Mouse (Mus musculus): Measurements from ENCODE around the gene Reln. TPM values are rescaled to one million over a fixed set of nuclear protein-coding genes. Genes with fewer than 3 reads are reported as not detected.

Gene Reln
- polyA plus RNA-seq, 1 experiment, result 0.04 TPM

DNA sequence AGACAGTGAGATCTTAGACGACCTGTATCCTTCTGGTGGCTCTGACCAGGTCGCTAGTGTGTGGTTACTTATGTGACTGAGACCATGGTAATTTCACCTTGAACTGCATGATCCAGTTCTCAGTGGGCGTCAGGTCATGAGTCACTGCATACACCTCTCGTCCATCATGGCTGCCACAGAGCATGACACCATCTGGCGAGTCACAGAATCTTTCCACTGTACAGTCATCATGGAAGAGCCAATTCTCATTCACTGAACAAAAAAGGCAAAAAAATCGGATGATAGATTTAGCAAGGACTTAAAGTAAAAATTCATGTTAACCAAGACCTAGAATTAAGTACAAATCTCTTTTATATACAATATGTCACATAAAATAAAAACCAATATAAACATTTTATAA, 424.2 kb downstream of the Reln start:
- H3K27me3 ChIP-seq (ENCODE audit: control insufficient read depth, insufficient read depth, insufficient read length), result no peaks in the 10 kb centered on the region
- no peak overlapping the region for H3K4me3 ChIP-seq
- H3K4me2 ChIP-seq (ENCODE audit: low read depth), result no peak overlapping the region
- TF ChIP-seq USF1 (IDR thresholded peaks at IDR 0.05; ENCODE audit: low read depth), result no peak
- no peak for TF ChIP-seq MYOG (IDR thresholded peaks at IDR 0.05; ENCODE audit: control insufficient read depth in 1 of 3, insufficient read depth in 1 of 3, insufficient read length in 2 of 3, low read depth in 2 of 3)
- no peak for TF ChIP-seq TCF3 (IDR thresholded peaks at IDR 0.05; ENCODE audit: insufficient read length, low read depth)
- TF ChIP-seq POLR2AphosphoS2 (IDR thresholded peaks at IDR 0.05; ENCODE audit: insufficient read length, low read depth), result no peak
- no peak for TF ChIP-seq TCF12 (IDR thresholded peaks at IDR 0.05; ENCODE audit: insufficient read depth, poor library complexity, severe bottlenecking)
- TF ChIP-seq REST (IDR thresholded peaks at IDR 0.05; ENCODE audit: insufficient read depth, insufficient read length), result no peak
- no peak for TF ChIP-seq MAX (IDR thresholded peaks at IDR 0.05; ENCODE audit: low read depth)
- TF ChIP-seq E2F4 (IDR thresholded peaks at IDR 0.05; ENCODE audit: insufficient read depth), result no peak
- no peak for TF ChIP-seq SRF (IDR thresholded peaks at IDR 0.05; ENCODE audit: control insufficient read depth, insufficient read length, low read depth)
- no peak for TF ChIP-seq POLR2A (IDR thresholded peaks at IDR 0.05; ENCODE audit: insufficient read length, low read depth)
- TF ChIP-seq MYOD1 (IDR thresholded peaks at IDR 0.05; ENCODE audit: control insufficient read depth in 1 of 3, insufficient read length in 2 of 3, low read depth in 2 of 3), result no peak
- TF ChIP-seq CEBPB (IDR thresholded peaks at IDR 0.05; ENCODE audit: insufficient read depth, poor library complexity, severe bottlenecking), result no peak
- H3K79me2 ChIP-seq (ENCODE audit: control insufficient read depth, insufficient read depth), result no peaks in the 10 kb centered on the region
- H3ac ChIP-seq (ENCODE audit: control insufficient read depth, insufficient read length), result no peak overlapping the region
- H3K36me3 ChIP-seq (ENCODE audit: control insufficient read depth, insufficient read depth), result no peaks in the 10 kb centered on the region

DNA sequence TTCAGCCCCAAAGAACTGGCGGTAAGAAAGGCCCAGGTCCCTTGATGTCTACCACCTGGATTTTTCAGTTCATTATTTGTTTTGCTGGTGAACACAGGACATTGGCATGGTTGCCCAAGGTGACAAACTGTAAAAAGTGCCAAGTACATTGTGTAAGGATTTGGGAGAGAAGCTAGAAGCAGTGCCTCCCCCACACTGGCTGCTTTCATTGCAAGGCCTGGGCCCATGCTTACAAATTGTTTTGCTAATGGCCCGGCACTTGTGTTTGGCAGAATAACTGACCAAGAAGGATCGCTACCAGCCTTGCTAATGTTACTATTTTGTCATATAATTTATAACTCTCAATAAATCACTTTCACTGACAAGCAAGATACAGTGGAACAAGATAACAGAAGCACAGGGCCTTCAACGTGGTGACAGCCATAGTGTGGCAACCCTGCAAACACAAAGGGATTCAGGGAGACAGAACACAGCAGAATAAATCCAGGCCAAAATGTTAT, 425.2 kb downstream of the Reln start:
- TF ChIP-seq POLR2AphosphoS2 (IDR thresholded peaks at IDR 0.05; ENCODE audit: insufficient read length, low read depth), result no peak
- no peaks in the 10 kb centered on the region for H3K79me2 ChIP-seq (ENCODE audit: control insufficient read depth, insufficient read depth)
- no peak overlapping the region for H3ac ChIP-seq (ENCODE audit: control insufficient read depth, insufficient read length)
- no peaks in the 10 kb centered on the region for H3K27me3 ChIP-seq (ENCODE audit: control insufficient read depth, insufficient read depth, insufficient read length)
- H3K4me2 ChIP-seq (ENCODE audit: low read depth), result no peak overlapping the region
- H3K4me3 ChIP-seq, result no peak overlapping the region
- H3K36me3 ChIP-seq (ENCODE audit: control insufficient read depth, insufficient read depth), result no peaks in the 10 kb centered on the region

GRCm38 (mm10) chr5:21915973-21916372, 428.5 kb downstream of the Reln start:
- no peak overlapping the region for H3ac ChIP-seq (ENCODE audit: control insufficient read depth, insufficient read length)

DNA sequence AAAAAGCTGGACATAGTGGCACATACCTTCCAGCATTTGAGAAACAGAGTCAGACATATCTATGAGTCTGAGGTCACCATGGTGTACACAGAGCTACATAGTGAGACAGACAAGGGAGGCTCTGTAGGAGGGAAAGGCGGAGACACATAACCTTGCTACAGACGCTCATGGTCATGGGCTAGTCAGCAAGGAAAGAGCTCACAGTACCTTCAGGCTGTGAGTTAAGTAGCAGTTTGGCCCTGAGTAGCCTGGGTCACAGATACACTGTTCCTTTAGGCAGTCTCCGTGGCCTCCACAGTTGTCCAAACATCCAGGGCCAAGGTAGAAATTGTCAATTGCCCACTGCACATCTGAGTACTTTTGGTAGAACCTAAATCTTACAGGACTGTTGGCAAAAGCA, 429.7 kb downstream of the Reln start:
- Histone ChIP-seq H3K79me2 (ENCODE audit: control insufficient read depth, insufficient read depth) (no peaks in the 10 kb centered on the region), H3K27me3 (ENCODE audit: control insufficient read depth, insufficient read depth, insufficient read length) (no peaks in the 10 kb centered on the region)
- no peak for TF ChIP-seq TCF12 (IDR thresholded peaks at IDR 0.05; ENCODE audit: insufficient read depth, poor library complexity, severe bottlenecking)
- TF ChIP-seq SRF (IDR thresholded peaks at IDR 0.05; ENCODE audit: control insufficient read depth, insufficient read length, low read depth), result no peak
- no peak for TF ChIP-seq CEBPB (IDR thresholded peaks at IDR 0.05; ENCODE audit: insufficient read depth, poor library complexity, severe bottlenecking)
- no peak for TF ChIP-seq POLR2A (IDR thresholded peaks at IDR 0.05; ENCODE audit: insufficient read length, low read depth)
- TF ChIP-seq REST (IDR thresholded peaks at IDR 0.05; ENCODE audit: insufficient read depth, insufficient read length), result no peak
- no peak for TF ChIP-seq MYOD1 (IDR thresholded peaks at IDR 0.05; ENCODE audit: control insufficient read depth in 1 of 3, insufficient read length in 2 of 3, low read depth in 2 of 3)
- no peak for TF ChIP-seq MAX (IDR thresholded peaks at IDR 0.05; ENCODE audit: low read depth)
- TF ChIP-seq USF1 (IDR thresholded peaks at IDR 0.05; ENCODE audit: low read depth), result no peak
- no peak for TF ChIP-seq MYOG (IDR thresholded peaks at IDR 0.05; ENCODE audit: control insufficient read depth in 1 of 3, insufficient read depth in 1 of 3, insufficient read length in 2 of 3, low read depth in 2 of 3)
- no peak for TF ChIP-seq TCF3 (IDR thresholded peaks at IDR 0.05; ENCODE audit: insufficient read length, low read depth)

More at GRCm38 (mm10) chr5:21915973-21916372, 428.5 kb downstream of the Reln start:
- Histone ChIP-seq H3K27me3 (ENCODE audit: control insufficient read depth, insufficient read depth, insufficient read length) (no peaks in the 10 kb centered on the region), H3K4me3 (no peak overlapping the region), H3K4me2 (ENCODE audit: low read depth) (no peak overlapping the region), H3K79me2 (ENCODE audit: control insufficient read depth, insufficient read depth) (no peaks in the 10 kb centered on the region), H3K36me3 (ENCODE audit: control insufficient read depth, insufficient read depth) (no peaks in the 10 kb centered on the region)
- TF ChIP-seq CEBPB (IDR thresholded peaks at IDR 0.05; ENCODE audit: insufficient read depth, poor library complexity, severe bottlenecking) (no peak), USF1 (IDR thresholded peaks at IDR 0.05; ENCODE audit: low read depth) (no peak), POLR2AphosphoS2 (IDR thresholded peaks at IDR 0.05; ENCODE audit: insufficient read length, low read depth) (no peak), E2F4 (IDR thresholded peaks at IDR 0.05; ENCODE audit: insufficient read depth) (no peak), TCF3 (IDR thresholded peaks at IDR 0.05; ENCODE audit: insufficient read length, low read depth) (no peak), MYOG (IDR thresholded peaks at IDR 0.05; ENCODE audit: control insufficient read depth in 1 of 3, insufficient read depth in 1 of 3, insufficient read length in 2 of 3, low read depth in 2 of 3) (no peak), TCF12 (IDR thresholded peaks at IDR 0.05; ENCODE audit: insufficient read depth, poor library complexity, severe bottlenecking) (no peak), POLR2A (IDR thresholded peaks at IDR 0.05; ENCODE audit: insufficient read length, low read depth) (no peak), REST (IDR thresholded peaks at IDR 0.05; ENCODE audit: insufficient read depth, insufficient read length) (no peak), SRF (IDR thresholded peaks at IDR 0.05; ENCODE audit: control insufficient read depth, insufficient read length, low read depth) (no peak), MAX (IDR thresholded peaks at IDR 0.05; ENCODE audit: low read depth) (no peak), MYOD1 (IDR thresholded peaks at IDR 0.05; ENCODE audit: control insufficient read depth in 1 of 3, insufficient read length in 2 of 3, low read depth in 2 of 3) (no peak)

GRCm38 (mm10) chr5:21912835-21913530, 431.5 kb downstream of the Reln start:
- Histone ChIP-seq H3K4me2 (ENCODE audit: low read depth) (no peak overlapping the region), H3K79me2 (ENCODE audit: control insufficient read depth, insufficient read depth) (no peaks in the 10 kb centered on the region), H3K27me3 (ENCODE audit: control insufficient read depth, insufficient read depth, insufficient read length) (no peaks in the 10 kb centered on the region), H3ac (ENCODE audit: control insufficient read depth, insufficient read length) (no peak overlapping the region), H3K36me3 (ENCODE audit: control insufficient read depth, insufficient read depth) (no peaks in the 10 kb centered on the region), H3K4me3 (no peak overlapping the region)
- TF ChIP-seq POLR2AphosphoS2 (IDR thresholded peaks at IDR 0.05; ENCODE audit: insufficient read length, low read depth), result no peak
- TF ChIP-seq USF1 (IDR thresholded peaks at IDR 0.05; ENCODE audit: low read depth), result no peak
- no peak for TF ChIP-seq MAX (IDR thresholded peaks at IDR 0.05; ENCODE audit: low read depth)
- no peak for TF ChIP-seq MYOD1 (IDR thresholded peaks at IDR 0.05; ENCODE audit: control insufficient read depth in 1 of 3, insufficient read length in 2 of 3, low read depth in 2 of 3)
- TF ChIP-seq E2F4 (IDR thresholded peaks at IDR 0.05; ENCODE audit: insufficient read depth), result no peak
- TF ChIP-seq TCF3 (IDR thresholded peaks at IDR 0.05; ENCODE audit: insufficient read length, low read depth), result no peak

More for the DNA sequence above, 429.7 kb downstream of the Reln start:
- Histone ChIP-seq H3ac (ENCODE audit: control insufficient read depth, insufficient read length) (no peak overlapping the region), H3K36me3 (ENCODE audit: control insufficient read depth, insufficient read depth) (no peaks in the 10 kb centered on the region), H3K4me3 (no peak overlapping the region), H3K4me2 (ENCODE audit: low read depth) (no peak overlapping the region)
